Mouse (Mus musculus): ENCODE measurements around the gene Orm2. TPM values are rescaled to one million over a fixed set of nuclear protein-coding genes. Genes with fewer than 3 reads are reported as not detected.

Orm2 gene
- polyA plus RNA-seq, 1 experiment from 2014 or later, result not detected

- Histone ChIP-seq H3K9me3 (no peaks in the 10 kb centered on the region), H3K4me1 (peaks cover 28% of the 10 kb centered on the region), H3K27ac (no peak overlapping the region), H3K36me3 (replicated peaks) (peaks cover 10% of the 10 kb centered on the region), H3K27me3 (ENCODE audit: poor library complexity, severe bottlenecking) (0 out of 2 replicates have a peak, but pooled peaks cover 7% of the 10 kb centered on the region), H3K4me3 (no peak overlapping the region)
- 82% methylated on average over 5 of the region's 5 CpGs for WGBS
- no peak for DNase-seq (ENCODE audit: extremely low spot score, low spot score)
Observed at GRCm38 (mm10) chr4:63414951-63415350, 52.7 kb downstream of the Orm2 start.

Other genes with a start within 250 kb of the Orm2 start
- gene Ambp, start 207.7 kb upstream of the Orm2 start, polyA plus RNA-seq (2016; fragmentation: Nextera tagmentation; extraction: Ambion mirVana), result not detected in 2 replicates
- gene Kif12, start 190.3 kb upstream of the Orm2 start, polyA plus RNA-seq (2016; fragmentation: Nextera tagmentation; extraction: Ambion mirVana), result not detected in 2 replicates
- 2.8 and 3.1 TPM in 2 replicates for gene Col27a1, start 148.4 kb upstream of the Orm2 start, polyA plus RNA-seq (2016; fragmentation: Nextera tagmentation; extraction: Ambion mirVana)
- not detected in 2 replicates for gene Orm1, start 17.9 kb upstream of the Orm2 start, polyA plus RNA-seq (2016; fragmentation: Nextera tagmentation; extraction: Ambion mirVana)
- gene Orm3, start 6.3 kb upstream of the Orm2 start, polyA plus RNA-seq (2016; fragmentation: Nextera tagmentation; extraction: Ambion mirVana), result not detected in 2 replicates
- gene Akna, start 40.9 kb downstream of the Orm2 start, polyA plus RNA-seq (2016; fragmentation: Nextera tagmentation; extraction: Ambion mirVana), result 10.2 and 13.1 TPM in 2 replicates
- 4.6 and 5.1 TPM in 2 replicates for gene Whrn, start 133.5 kb downstream of the Orm2 start, polyA plus RNA-seq (2016; fragmentation: Nextera tagmentation; extraction: Ambion mirVana)
- 234 and 239 TPM in 2 replicates for gene Atp6v1g1, start 182.3 kb downstream of the Orm2 start, polyA plus RNA-seq (2016; fragmentation: Nextera tagmentation; extraction: Ambion mirVana)
- 9.1 and 9.5 TPM in 2 replicates for gene Tmem268, start 196.3 kb downstream of the Orm2 start, polyA plus RNA-seq (2016; fragmentation: Nextera tagmentation; extraction: Ambion mirVana)
- gene Gm11213, start 242.8 kb downstream of the Orm2 start, polyA plus RNA-seq (2016; fragmentation: Nextera tagmentation; extraction: Ambion mirVana), result not detected in 2 replicates